ENCODE assay signal across 22 mouse cellular contexts in the genomic region with DNA sequence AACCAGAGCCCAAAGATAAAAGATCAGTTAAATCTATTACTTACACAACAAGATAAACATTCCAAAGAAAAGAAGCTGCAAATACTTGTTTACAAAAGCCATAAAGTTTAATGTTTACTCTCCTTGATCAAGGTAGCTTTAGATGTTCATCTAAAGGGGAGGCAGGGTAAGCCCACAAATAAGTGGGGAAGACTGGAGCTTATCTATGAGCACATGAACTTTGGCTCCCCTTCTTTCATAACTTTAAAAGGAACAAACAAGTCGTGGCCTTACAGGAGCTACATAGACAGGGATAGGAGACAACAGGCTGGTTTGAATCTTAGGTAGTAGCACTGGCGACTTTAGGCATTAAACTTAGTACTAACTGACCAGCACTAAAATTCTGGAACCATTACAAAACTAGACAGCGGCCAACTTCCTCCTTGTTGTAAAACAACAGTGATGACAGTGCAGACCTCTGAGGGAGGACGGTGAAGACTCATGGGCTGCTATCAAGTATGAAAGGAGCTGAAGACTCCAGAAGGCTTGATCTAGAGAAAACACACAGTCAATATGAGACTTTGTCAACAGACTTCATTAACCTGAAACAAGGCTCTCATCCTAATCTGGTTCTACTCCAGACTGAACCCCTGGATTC.
DNase-seq lines count a peak whose midpoint lies in the region; ATAC-seq and TF ChIP-seq lines count a peak whose summit lies in the region.
"Had no signal": no experiment of that assay in that cellular context is flagged by ENCODE, and none has a peak within 500 bp of the region (broad histone marks: within the 10 kb centered on the region; RNA-seq: fewer than 3 reads in every experiment).

No protein-coding gene starts in this region.

- H3K36me3 ChIP-seq in macrophage (ENCODE audit: inconsistent target): no peaks in the 10 kb centered on the region
- no peaks in the 10 kb centered on the region for H3K36me3 ChIP-seq in hindbrain, embryonic 11.5 days (ENCODE audit: control insufficient read depth, insufficient read depth, low read length)
- H3K36me3 ChIP-seq: forebrain, embryonic 15.5 days; hindbrain, embryonic 12.5 days; limb, embryonic 15.5 days; midbrain, embryonic 12.5 days; neural tube, embryonic 15.5 days had no signal

- no peak overlapping the region for H3K4me2 ChIP-seq in hindbrain, embryonic 11.5 days (replicated peaks; ENCODE audit: low read depth, low read length)
- H3K4me2 ChIP-seq: forebrain, embryonic 15.5 days; hindbrain, embryonic 12.5 days; limb, embryonic 15.5 days; midbrain, embryonic 12.5 days; neural tube, embryonic 15.5 days had no signal

- H3K27me3 ChIP-seq in hindbrain, embryonic 11.5 days (ENCODE audit: control insufficient read depth, insufficient read depth, low read length): no peaks in the 10 kb centered on the region
- H3K27me3 ChIP-seq: forebrain, embryonic 15.5 days; hindbrain, embryonic 12.5 days; limb, embryonic 15.5 days; midbrain, embryonic 12.5 days; neural tube, embryonic 15.5 days; Patski had no signal

- intact Hi-C loops in heart, postnatal 36 days (cut with DNase I): no loop called here

- no peaks in the 10 kb centered on the region for H3K4me1 ChIP-seq in lung, adult 2 months (ENCODE audit: control insufficient read depth, insufficient read depth, low read length)
- H3K4me1 ChIP-seq in hindbrain, embryonic 11.5 days (replicated peaks; ENCODE audit: control insufficient read depth, insufficient read depth, low read length): no peaks in the 10 kb centered on the region
- H3K4me1 ChIP-seq: forebrain, embryonic 15.5 days; hindbrain, embryonic 12.5 days; limb, embryonic 15.5 days; midbrain, embryonic 12.5 days; neural tube, embryonic 15.5 days had no signal

- H3K79me2 ChIP-seq in macrophage (ENCODE audit: inconsistent target): peaks cover 96% of the 10 kb centered on the region

- H3K27ac ChIP-seq in macrophage: peak overlapping the region; percentile 28
- no peak overlapping the region for H3K27ac ChIP-seq in hindbrain, embryonic 11.5 days (ENCODE audit: low read depth, low read length)
- H3K27ac ChIP-seq: forebrain, embryonic 15.5 days; hindbrain, embryonic 12.5 days; kidney, postnatal 0 days; limb, embryonic 15.5 days; midbrain, embryonic 12.5 days; neural tube, embryonic 15.5 days had no signal

- H3K9me3 ChIP-seq in hindbrain, embryonic 11.5 days (ENCODE audit: control insufficient read depth, low read length): no peaks in the 10 kb centered on the region
- H3K9me3 ChIP-seq: forebrain, embryonic 15.5 days; hindbrain, embryonic 12.5 days; limb, embryonic 15.5 days; midbrain, embryonic 12.5 days; neural tube, embryonic 15.5 days had no signal

- no peak overlapping the region for H3K4me3 ChIP-seq in lung, adult 2 months (replicated peaks; ENCODE audit: extremely low read depth, low read depth, low read length)
- no peak overlapping the region for H3K4me3 ChIP-seq in macrophage (ENCODE audit: inconsistent target)
- no peak overlapping the region for H3K4me3 ChIP-seq in hindbrain, embryonic 11.5 days (ENCODE audit: low read depth, low read length)
- H3K4me3 ChIP-seq: erythroblast, embryonic 14.5 days; forebrain, embryonic 15.5 days; hindbrain, embryonic 12.5 days; limb, embryonic 15.5 days; midbrain, embryonic 12.5 days; myocyte; neural tube, embryonic 15.5 days had no signal

- no peak for TF ChIP-seq CTCF in lung, adult 2 months (IDR thresholded peaks at IDR 0.05; ENCODE audit: insufficient read depth, low read length)

- no peak for ATAC-seq in hindbrain, embryonic 11.5 days (ENCODE audit: low FRiP score)
- ATAC-seq: activated CD4-positive, CD25-positive, alpha-beta regulatory T cell, adult 4 months; forebrain, embryonic 15.5 days; Patski had no signal

- TF ChIP-seq POLR2A in lung, adult 2 months (IDR thresholded peaks at IDR 0.05; ENCODE audit: borderline replicate concordance, extremely low read depth, low read depth, low read length): no peak

- 43% methylated on average over 4 of the region's 4 CpGs for WGBS in lung, adult 2 months
- WGBS in macrophage (ENCODE audit: missing documents): 3% methylated on average over 4 of the region's 4 CpGs
- 83% methylated on average over 4 of the region's 4 CpGs for WGBS in hindbrain, embryonic 11.5 days

- peak; percentile 27 to 32 for DNase-seq in heart, adult 9 months (ENCODE audit: low spot score in 2 of 2)
- DNase-seq in heart, postnatal 36 days: no peak
- peak; percentile 42 for DNase-seq in lung, postnatal 36 days
- no peak for DNase-seq in lung, adult 2 months
- DNase-seq in urinary bladder, adult 18-20 months (ENCODE audit: low spot score in 2 of 2): no peak
- DNase-seq in hindbrain, embryonic 11.5 days (ENCODE audit: low spot score): no peak
- DNase-seq: adrenal gland, postnatal 14 days; cerebellum, adult 2 months; lung, postnatal 14 days; retina, postnatal 1 day; thymus, postnatal 4 days had no signal

- H3K9ac ChIP-seq in hindbrain, embryonic 11.5 days (ENCODE audit: low read depth, low read length): no peak overlapping the region
- H3K9ac ChIP-seq: forebrain, embryonic 15.5 days; hindbrain, embryonic 12.5 days; limb, embryonic 15.5 days; midbrain, embryonic 12.5 days; neural tube, embryonic 15.5 days had no signal

Comparison
In these comparisons a context has a peak if more than half of its experiments do, and no peak if none do; other contexts are left out.
1. DNase-seq: peak in heart, adult 9 months (2 of 2) and lung, postnatal 36 days (single experiment); none in heart, postnatal 36 days (0 of 2), lung, adult 2 months (single experiment), urinary bladder, adult 18-20 months (0 of 2) and hindbrain, embryonic 11.5 days (single experiment).